19 mouse cellular contexts compared by ENCODE assay signal in the genomic region with DNA sequence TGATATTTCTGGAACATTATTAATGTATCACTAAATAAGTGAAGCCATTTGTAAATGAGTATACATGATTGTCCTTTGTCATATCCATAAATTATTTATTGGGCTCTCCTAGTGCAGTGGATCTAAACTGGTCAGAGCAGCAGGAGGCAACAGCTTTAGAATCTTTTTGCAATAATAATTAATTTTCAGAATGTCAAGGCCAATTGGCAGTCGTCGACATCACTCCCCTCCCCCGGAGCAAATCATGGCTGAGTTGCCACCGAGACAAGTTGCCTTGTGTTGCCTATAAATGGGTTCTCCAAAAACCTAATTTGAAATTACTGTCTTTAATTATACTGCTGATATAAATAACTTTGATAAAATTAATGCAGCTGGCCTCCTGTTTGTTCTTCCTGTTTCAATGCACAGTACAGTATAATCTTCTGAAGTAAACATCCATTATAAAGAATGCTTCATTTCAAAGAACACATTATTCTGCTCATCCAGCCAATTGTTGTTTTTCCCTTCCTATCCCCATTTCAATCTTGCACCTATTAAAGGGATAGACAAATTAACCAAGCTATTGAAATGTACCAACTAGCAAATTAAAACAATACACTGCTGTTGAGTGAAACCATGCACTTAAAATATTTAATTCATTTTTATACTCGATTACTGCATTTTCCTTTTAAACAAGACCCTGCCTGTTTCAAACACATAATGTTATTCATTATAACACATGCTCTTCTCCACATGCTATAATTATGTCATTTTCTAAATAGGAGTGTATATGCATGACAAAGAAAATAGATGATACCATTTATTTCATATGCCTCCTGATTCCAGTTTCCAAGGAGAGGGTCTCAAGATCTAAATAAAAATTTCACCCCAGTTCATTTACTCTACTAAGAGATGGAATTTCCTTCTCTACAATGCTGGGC.
DNase-seq lines count a peak whose midpoint lies in the region; ATAC-seq and TF ChIP-seq lines count a peak whose summit lies in the region.
"Had no signal": no experiment of that assay in that cellular context is flagged by ENCODE, and none has a peak within 500 bp of the region (broad histone marks: within the 10 kb centered on the region; RNA-seq: fewer than 3 reads in every experiment).

No protein-coding gene starts in this region.

- no peak for TF ChIP-seq EP300 in liver, postnatal 0 days (IDR thresholded peaks at IDR 0.05; ENCODE audit: low read depth)

- H3K9ac ChIP-seq in forebrain, embryonic 15.5 days (replicated peaks) = no peak overlapping the region
- H3K9ac ChIP-seq in forebrain, embryonic 11.5 days (ENCODE audit: low read length) = no peak overlapping the region
- H3K9ac ChIP-seq in midbrain, postnatal 0 days (replicated peaks; ENCODE audit: low read length, poor library complexity, severe bottlenecking) = no peak overlapping the region
- H3K9ac ChIP-seq in midbrain, embryonic 16.5 days (ENCODE audit: low read depth, low read length) = no peak overlapping the region
- no peak overlapping the region for H3K9ac ChIP-seq in forebrain, embryonic 16.5 days (replicated peaks; ENCODE audit: low read depth, low read length)
- H3K9ac ChIP-seq in liver, postnatal 0 days (replicated peaks) = no peak overlapping the region

- no peak for TF ChIP-seq CTCF in midbrain, postnatal 0 days (IDR thresholded peaks at IDR 0.05)
- no peak for TF ChIP-seq CTCF in liver, postnatal 0 days (IDR thresholded peaks at IDR 0.05; ENCODE audit: low read depth)

- no peak overlapping the region for H3K27ac ChIP-seq in forebrain, embryonic 15.5 days (replicated peaks)
- H3K27ac ChIP-seq in forebrain, embryonic 11.5 days (ENCODE audit: low read depth, low read length) = no peak overlapping the region
- H3K27ac ChIP-seq in midbrain, postnatal 0 days (ENCODE audit: low read depth, low read length) = no peak overlapping the region
- no peak overlapping the region for H3K27ac ChIP-seq in midbrain, embryonic 16.5 days (ENCODE audit: low read length)
- no peak overlapping the region for H3K27ac ChIP-seq in forebrain, embryonic 16.5 days (ENCODE audit: low read length)
- H3K27ac ChIP-seq in liver, postnatal 0 days (ENCODE audit: low read depth) = no peak overlapping the region

- no peak overlapping the region for H3K4me2 ChIP-seq in forebrain, embryonic 15.5 days (replicated peaks)
- H3K4me2 ChIP-seq in forebrain, embryonic 11.5 days (ENCODE audit: low read depth, low read length, severe bottlenecking) = no peak overlapping the region
- H3K4me2 ChIP-seq in midbrain, postnatal 0 days (ENCODE audit: low read depth, low read length, poor library complexity, severe bottlenecking) = no peak overlapping the region
- H3K4me2 ChIP-seq in midbrain, embryonic 16.5 days (ENCODE audit: low read length) = no peak overlapping the region
- H3K4me2 ChIP-seq in forebrain, embryonic 16.5 days (ENCODE audit: low read length) = no peak overlapping the region
- H3K4me2 ChIP-seq in liver, postnatal 0 days (ENCODE audit: low read depth, low read length) = no peak overlapping the region

- no peaks in the 10 kb centered on the region for H3K27me3 ChIP-seq in forebrain, embryonic 15.5 days
- no peaks in the 10 kb centered on the region for H3K27me3 ChIP-seq in forebrain, embryonic 11.5 days (ENCODE audit: control insufficient read depth, insufficient read depth, low read length)
- no peaks in the 10 kb centered on the region for H3K27me3 ChIP-seq in midbrain, postnatal 0 days (ENCODE audit: insufficient read depth, low read length)
- no peaks in the 10 kb centered on the region for H3K27me3 ChIP-seq in midbrain, embryonic 16.5 days (ENCODE audit: control insufficient read depth, insufficient read depth, low read depth, low read length)
- no peaks in the 10 kb centered on the region for H3K27me3 ChIP-seq in forebrain, embryonic 16.5 days (replicated peaks; ENCODE audit: control insufficient read depth, insufficient read depth, low read length)
- no peaks in the 10 kb centered on the region for H3K27me3 ChIP-seq in liver, postnatal 0 days (ENCODE audit: insufficient read depth, low read length)

- ATAC-seq in forebrain, embryonic 15.5 days (replicated peaks) = peak; percentile 83
- ATAC-seq in forebrain, embryonic 11.5 days (replicated peaks; ENCODE audit: low FRiP score) = no peak
- ATAC-seq in midbrain, postnatal 0 days (ENCODE audit: low FRiP score) = no peak
- no peak for ATAC-seq in midbrain, embryonic 16.5 days
- ATAC-seq in forebrain, embryonic 16.5 days = peak; percentile 85
- no peak for ATAC-seq in liver, postnatal 0 days

- no peaks in the 10 kb centered on the region for H3K9me3 ChIP-seq in forebrain, embryonic 15.5 days
- H3K9me3 ChIP-seq in forebrain, embryonic 11.5 days (ENCODE audit: control insufficient read depth, low read length) = no peaks in the 10 kb centered on the region
- H3K9me3 ChIP-seq in midbrain, postnatal 0 days (ENCODE audit: low read length) = no peaks in the 10 kb centered on the region
- no peaks in the 10 kb centered on the region for H3K9me3 ChIP-seq in midbrain, embryonic 16.5 days (replicated peaks; ENCODE audit: control insufficient read depth, low read length, poor library complexity, severe bottlenecking)
- no peaks in the 10 kb centered on the region for H3K9me3 ChIP-seq in forebrain, embryonic 16.5 days (ENCODE audit: control insufficient read depth, low read length)
- no peaks in the 10 kb centered on the region for H3K9me3 ChIP-seq in liver, postnatal 0 days (ENCODE audit: low read length)

- H3K4me1 ChIP-seq in forebrain, embryonic 15.5 days = no peaks in the 10 kb centered on the region
- no peaks in the 10 kb centered on the region for H3K4me1 ChIP-seq in forebrain, embryonic 11.5 days (replicated peaks; ENCODE audit: control insufficient read depth, insufficient read depth, low read length)
- no peaks in the 10 kb centered on the region for H3K4me1 ChIP-seq in midbrain, postnatal 0 days (ENCODE audit: insufficient read depth, low read length)
- H3K4me1 ChIP-seq in midbrain, embryonic 16.5 days (ENCODE audit: control insufficient read depth, insufficient read depth, low read length) = no peaks in the 10 kb centered on the region
- 0 out of 2 replicates have a peak, but pooled peaks cover 2% of the 10 kb centered on the region for H3K4me1 ChIP-seq in forebrain, embryonic 16.5 days (replicated peaks; ENCODE audit: control insufficient read depth, insufficient read depth, low read length)
- H3K4me1 ChIP-seq in liver, postnatal 0 days (ENCODE audit: insufficient read depth) = no peaks in the 10 kb centered on the region

- no peaks in the 10 kb centered on the region for H3K36me3 ChIP-seq in forebrain, embryonic 15.5 days
- no peaks in the 10 kb centered on the region for H3K36me3 ChIP-seq in forebrain, embryonic 11.5 days (ENCODE audit: control insufficient read depth, insufficient read depth, low read length)
- H3K36me3 ChIP-seq in midbrain, postnatal 0 days (ENCODE audit: insufficient read depth, low read length) = no peaks in the 10 kb centered on the region
- H3K36me3 ChIP-seq in midbrain, embryonic 16.5 days (ENCODE audit: control insufficient read depth, insufficient read depth, low read length) = no peaks in the 10 kb centered on the region
- H3K36me3 ChIP-seq in forebrain, embryonic 16.5 days (ENCODE audit: control insufficient read depth, insufficient read depth) = no peaks in the 10 kb centered on the region
- H3K36me3 ChIP-seq in liver, postnatal 0 days (replicated peaks; ENCODE audit: insufficient read depth, low read length) = no peaks in the 10 kb centered on the region

- WGBS in forebrain, embryonic 15.5 days = 52% methylated on average over 5 of the region's 5 CpGs
- WGBS in forebrain, embryonic 11.5 days = 84% methylated on average over 5 of the region's 5 CpGs
- WGBS in midbrain, postnatal 0 days = 57% methylated on average over 5 of the region's 5 CpGs
- 53% methylated on average over 5 of the region's 5 CpGs for WGBS in midbrain, embryonic 16.5 days
- WGBS in forebrain, embryonic 16.5 days = 46% methylated on average over 5 of the region's 5 CpGs
- 77% methylated on average over 5 of the region's 5 CpGs for WGBS in liver, postnatal 0 days (ENCODE audit: insufficient replicate concordance)

- no peak overlapping the region for H3K4me3 ChIP-seq in forebrain, embryonic 15.5 days
- H3K4me3 ChIP-seq in forebrain, embryonic 11.5 days (ENCODE audit: low read depth, low read length) = no peak overlapping the region
- H3K4me3 ChIP-seq in midbrain, postnatal 0 days (ENCODE audit: low read depth, low read length) = no peak overlapping the region
- no peak overlapping the region for H3K4me3 ChIP-seq in midbrain, embryonic 16.5 days (ENCODE audit: low read depth, low read length)
- no peak overlapping the region for H3K4me3 ChIP-seq in forebrain, embryonic 16.5 days (replicated peaks; ENCODE audit: low read length)
- no peak overlapping the region for H3K4me3 ChIP-seq in liver, postnatal 0 days (ENCODE audit: low read depth, low read length)

- no peak for DNase-seq in forebrain, embryonic 11.5 days (ENCODE audit: low spot score)
- DNase-seq in midbrain, postnatal 0 days (ENCODE audit: low spot score) = peak; percentile 17
- DNase-seq in layer of hippocampus, postnatal 10 days (ENCODE audit: low spot score in 2 of 2) = peak; percentile 38 to 47
- DNase-seq in liver, postnatal 0 days = no peak
- DNase-seq in frontal cortex, postnatal 14 days (ENCODE audit: low spot score in 2 of 2) = no peak
- DNase-seq: adrenal gland, postnatal 10 days; B cell, adult 2 months; cerebellum, adult 2 months; gastrocnemius, postnatal 14 days; heart, postnatal 10 days; kidney, adult 8-10 months; liver; lung, adult 18-20 months; lung, postnatal 36 days; right cerebral cortex, postnatal 4 days; thymus, postnatal 14 days had no signal

Comparison
In these comparisons a context has a peak if more than half of its experiments do, and no peak if none do; other contexts are left out.
1. ATAC-seq: peak in forebrain, embryonic 15.5 days (single experiment) and forebrain, embryonic 16.5 days (single experiment); none in forebrain, embryonic 11.5 days (single experiment), midbrain, postnatal 0 days (single experiment), midbrain, embryonic 16.5 days (single experiment) and liver, postnatal 0 days (single experiment).
2. DNase-seq: peak in midbrain, postnatal 0 days (single experiment) and layer of hippocampus, postnatal 10 days (2 of 2); none in forebrain, embryonic 11.5 days (single experiment), liver, postnatal 0 days (single experiment) and frontal cortex, postnatal 14 days (0 of 2).